Mouse (Mus musculus) urinary bladder, adult 18-20 months (tissue): ENCODE data around the gene Cib1.

Source experiments
- DNase-seq, 2 experiments: peaks; one replicate each; pipeline ENCODE4 v3.0.0; 2022; ENCODE audit warnings: low spot score in 2 of 2, mixed read lengths in 2 of 2

Cib1 gene

GRCm38 (mm10) chr7:80232489-80233029, at the start of gene Cib1, which contains the start of gene Gdpgp1:
Gene Cib1, minus strand, starts transcription at chr7:80232813.
Gene Gdpgp1, plus strand, starts transcription at chr7:80232865.
- DNase-seq: peak; percentile 95 to 97

- no peak for DNase-seq
Observed at GRCm38 (mm10) chr7:80281646-80282045, 49.0 kb upstream of the Cib1 start.

- DNase-seq: no peak
Observed at GRCm38 (mm10) chr7:80280998-80281397, 48.4 kb upstream of the Cib1 start.

GRCm38 (mm10) chr7:80280032-80280431, 47.4 kb upstream of the Cib1 start:
- DNase-seq: no peak

- no peak for DNase-seq
Observed at GRCm38 (mm10) chr7:80276374-80276773, 43.8 kb upstream of the Cib1 start.

GRCm38 (mm10) chr7:80273456-80273855, 40.8 kb upstream of the Cib1 start:
- DNase-seq: no peak

- DNase-seq: peak in 1 of 2 experiments; percentile 53
Observed at GRCm38 (mm10) chr7:80269751-80270255, 37.2 kb upstream of the Cib1 start.

- peak; percentile 92 for DNase-seq
Observed at GRCm38 (mm10) chr7:80268897-80269750, 36.5 kb upstream of the Cib1 start, which contains the start of gene Vps33b. Gene Vps33b, plus strand, starts transcription at chr7:80269649.

GRCm38 (mm10) chr7:80267764-80268163, 35.2 kb upstream of the Cib1 start:
- no peak for DNase-seq

- no peak for DNase-seq
Observed at GRCm38 (mm10) chr7:80264606-80265005, 32.0 kb upstream of the Cib1 start.

- DNase-seq: no peak
Observed at GRCm38 (mm10) chr7:80261372-80261990, 28.9 kb upstream of the Cib1 start.

GRCm38 (mm10) chr7:80260625-80261371, 28.2 kb upstream of the Cib1 start, which contains the start of gene Ngrn:
Gene Ngrn, plus strand, starts transcription at chr7:80261215.
- DNase-seq: peak; percentile 74 to 83

- no peak for DNase-seq
Observed at GRCm38 (mm10) chr7:80257706-80258105, 25.1 kb upstream of the Cib1 start.

- DNase-seq: no peak
Observed at GRCm38 (mm10) chr7:80255981-80256380, 23.4 kb upstream of the Cib1 start.

- DNase-seq: no peak
Observed at GRCm38 (mm10) chr7:80252886-80253285, 20.3 kb upstream of the Cib1 start.

- no peak for DNase-seq
Observed at GRCm38 (mm10) chr7:80252437-80252836, 19.8 kb upstream of the Cib1 start.

GRCm38 (mm10) chr7:80246859-80247258, 14.2 kb upstream of the Cib1 start:
- DNase-seq: no peak

- DNase-seq: peak; percentile 91 to 96
Observed at GRCm38 (mm10) chr7:80246148-80246721, 13.6 kb upstream of the Cib1 start, which contains the start of gene Ttll13. Gene Ttll13, plus strand, starts transcription at chr7:80246376.

GRCm38 (mm10) chr7:80244851-80245250, 12.2 kb upstream of the Cib1 start:
- DNase-seq: no peak

- no peak for DNase-seq
Observed at GRCm38 (mm10) chr7:80241661-80242060, 9.0 kb upstream of the Cib1 start.

- DNase-seq: no peak
Observed at GRCm38 (mm10) chr7:80238542-80238941, 5.9 kb upstream of the Cib1 start.
